Mouse (Mus musculus): Measurements from ENCODE around the gene Vwa5a. TPM values are rescaled to one million over a fixed set of nuclear protein-coding genes. Genes with fewer than 3 reads are reported as not detected.

Vwa5a gene
- polyA plus RNA-seq (2015; fragmentation: Nextera tagmentation; extraction: Ambion mirVana), result 30.3 and 34.9 TPM in 2 replicates

DNA sequence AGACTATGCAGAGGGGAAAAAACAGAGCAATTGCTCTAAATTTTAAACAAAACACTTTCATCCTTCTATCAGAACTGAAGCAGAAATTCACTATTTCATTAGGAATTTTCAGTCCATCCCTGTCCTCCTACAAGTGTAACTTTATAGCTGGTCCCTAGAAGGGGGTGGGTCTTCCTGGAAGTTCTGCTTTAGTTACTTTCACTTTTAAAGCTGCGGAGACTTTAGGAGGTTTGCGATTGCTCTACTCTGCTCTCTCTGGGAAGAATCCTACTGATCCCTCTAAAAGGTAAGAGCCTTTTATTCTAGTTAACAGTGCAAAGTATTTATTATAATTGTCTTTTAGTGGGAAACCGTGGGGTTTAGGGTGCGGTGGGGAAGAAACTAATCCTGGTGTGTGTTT lies at the start of gene Vwa5a:
TSS of gene Vwa5a (plus strand) at position 167 of the 400 bp plus-strand sequence.
- peak within 1 kb of the TSS; percentile 62 for H3K4me2 ChIP-seq (replicated peaks; ENCODE audit: low read depth, low read length)
- under 1% methylated on average over 4 of the region's 4 CpGs for WGBS
- DNase-seq (ENCODE audit: low spot score), result peak; percentile 95
- H3K4me1 ChIP-seq (ENCODE audit: insufficient read depth, low read depth, low read length), result 0 out of 2 replicates have a peak, but pooled peaks cover 7% of the 10 kb centered on the region
- H3K4me3 ChIP-seq (ENCODE audit: low read depth, low read length), result peak within 1 kb of the TSS; percentile 66
- no peaks in the 10 kb centered on the region for H3K9me3 ChIP-seq (ENCODE audit: low read length)
- H3K9ac ChIP-seq (replicated peaks; ENCODE audit: low read depth), result peak within 1 kb of the TSS; percentile 62
- no peaks in the 10 kb centered on the region for H3K27me3 ChIP-seq (replicated peaks; ENCODE audit: insufficient read depth, low read length)
- peak; percentile 90 for ATAC-seq
- 0 out of 2 replicates have a peak, but pooled peaks cover 2% of the 10 kb centered on the region for H3K36me3 ChIP-seq (ENCODE audit: insufficient read depth, low read length)
- TF ChIP-seq CTCF (IDR thresholded peaks at IDR 0.05) (no peak), EP300 (IDR thresholded peaks at IDR 0.05) (peak; percentile 62; the same call in 1 of the 2 replicates)
- H3K27ac ChIP-seq (ENCODE audit: low read length), result peak within 1 kb of the TSS; percentile 91

- TF ChIP-seq EP300 (IDR thresholded peaks at IDR 0.05) (no peak), CTCF (IDR thresholded peaks at IDR 0.05) (no peak)
- Histone ChIP-seq H3K4me1 (ENCODE audit: insufficient read depth, low read depth, low read length) (no peaks in the 10 kb centered on the region), H3K4me2 (replicated peaks; ENCODE audit: low read depth, low read length) (no peak overlapping the region), H3K27me3 (replicated peaks; ENCODE audit: insufficient read depth, low read length) (no peaks in the 10 kb centered on the region), H3K9ac (replicated peaks; ENCODE audit: low read depth) (no peak overlapping the region), H3K9me3 (ENCODE audit: low read length) (no peaks in the 10 kb centered on the region), H3K4me3 (ENCODE audit: low read depth, low read length) (no peak overlapping the region), H3K27ac (ENCODE audit: low read length) (no peak overlapping the region), H3K36me3 (ENCODE audit: insufficient read depth, low read length) (no peaks in the 10 kb centered on the region)
- DNase-seq (ENCODE audit: low spot score), result no peak
- ATAC-seq, result no peak
- WGBS, result 65% methylated on average over 2 of the region's 2 CpGs
Measured at GRCm38 (mm10) chr9:38672887-38673286, 45.2 kb upstream of the Vwa5a start.

DNA sequence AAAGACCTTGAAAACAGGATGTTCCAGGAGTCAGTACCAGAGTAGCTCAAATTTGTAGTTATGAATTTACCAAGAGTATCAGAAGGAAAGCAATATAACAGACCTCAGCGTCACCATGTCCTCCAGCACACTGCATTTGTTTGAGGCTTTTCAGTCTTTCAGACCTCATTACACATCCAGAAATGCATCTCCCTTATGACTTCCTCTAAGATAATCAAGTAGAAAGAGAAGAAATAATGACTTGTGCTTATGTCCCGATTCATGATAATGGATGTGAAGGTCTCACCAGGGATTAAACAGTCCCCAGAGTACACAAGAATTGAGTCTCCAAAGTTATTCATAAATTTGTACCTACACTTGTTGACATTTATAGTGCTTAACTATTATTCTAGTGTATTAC lies 43.6 kb upstream of the Vwa5a start, which contains the start of gene Olfr918:
TSS of gene Olfr918 (minus strand) at position 101 of the 400 bp plus-strand sequence.
- Histone ChIP-seq H3K9ac (replicated peaks; ENCODE audit: low read depth) (no peak within 1 kb of the TSS), H3K27ac (ENCODE audit: low read length) (no peak within 1 kb of the TSS), H3K4me1 (ENCODE audit: insufficient read depth, low read depth, low read length) (no peaks in the 10 kb centered on the region), H3K4me3 (ENCODE audit: low read depth, low read length) (no peak within 1 kb of the TSS), H3K36me3 (ENCODE audit: insufficient read depth, low read length) (no peaks in the 10 kb centered on the region), H3K27me3 (replicated peaks; ENCODE audit: insufficient read depth, low read length) (no peaks in the 10 kb centered on the region), H3K9me3 (ENCODE audit: low read length) (no peaks in the 10 kb centered on the region), H3K4me2 (replicated peaks; ENCODE audit: low read depth, low read length) (no peak within 1 kb of the TSS)
- DNase-seq (ENCODE audit: low spot score) (no peak), ATAC-seq (no peak)
- 73% methylated on average over 2 of the region's 2 CpGs for WGBS
- TF ChIP-seq CTCF (IDR thresholded peaks at IDR 0.05) (no peak), EP300 (IDR thresholded peaks at IDR 0.05) (no peak)

DNA sequence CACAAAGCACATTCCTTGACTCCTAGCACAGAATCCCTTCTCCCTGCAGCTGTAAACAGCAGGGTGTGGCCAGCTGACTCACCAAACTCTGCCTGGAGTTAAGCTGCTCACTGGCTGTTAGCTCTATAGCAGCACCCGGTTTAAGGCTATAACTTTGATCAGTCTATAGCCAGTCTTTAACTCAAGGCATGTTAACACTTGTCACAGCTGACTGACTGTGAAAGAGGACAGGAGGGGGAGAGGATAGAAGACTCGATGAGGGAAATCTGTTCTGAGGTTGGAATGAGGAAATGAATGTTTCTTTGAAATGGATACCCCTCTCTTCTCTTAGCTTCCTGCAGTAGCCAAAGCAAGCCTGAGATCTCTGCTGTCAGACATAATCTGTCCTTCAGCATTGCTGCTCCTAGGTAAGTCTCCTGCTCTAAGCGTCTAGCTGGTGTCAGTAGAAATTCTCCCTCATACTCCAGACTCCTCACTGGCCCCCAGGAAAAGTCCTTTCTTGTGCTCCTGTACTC lies 916 bp downstream of the Vwa5a start:
- no peak; the same call in 1 of the 2 replicates for TF ChIP-seq EP300 (IDR thresholded peaks at IDR 0.05)
- TF ChIP-seq CTCF (IDR thresholded peaks at IDR 0.05), result no peak
- 0 out of 2 replicates have a peak, but pooled peaks cover 7% of the 10 kb centered on the region for H3K4me1 ChIP-seq (ENCODE audit: insufficient read depth, low read depth, low read length)
- H3K9me3 ChIP-seq (ENCODE audit: low read length), result no peaks in the 10 kb centered on the region
- peak overlapping the region; percentile 62 for H3K4me2 ChIP-seq (replicated peaks; ENCODE audit: low read depth, low read length)
- 0 out of 2 replicates have a peak, but pooled peaks cover 5% of the 10 kb centered on the region for H3K36me3 ChIP-seq (ENCODE audit: insufficient read depth, low read length)
- ATAC-seq (peak; percentile 81), DNase-seq (ENCODE audit: low spot score) (peak; percentile 71)
- H3K4me3 ChIP-seq (ENCODE audit: low read depth, low read length), result peak overlapping the region; percentile 66
- peak overlapping the region; percentile 91 for H3K27ac ChIP-seq (ENCODE audit: low read length)
- WGBS, result 2% methylated on average over 3 of the region's 3 CpGs
- H3K9ac ChIP-seq (replicated peaks; ENCODE audit: low read depth), result peak overlapping the region; percentile 62
- H3K27me3 ChIP-seq (replicated peaks; ENCODE audit: insufficient read depth, low read length), result no peaks in the 10 kb centered on the region

DNA sequence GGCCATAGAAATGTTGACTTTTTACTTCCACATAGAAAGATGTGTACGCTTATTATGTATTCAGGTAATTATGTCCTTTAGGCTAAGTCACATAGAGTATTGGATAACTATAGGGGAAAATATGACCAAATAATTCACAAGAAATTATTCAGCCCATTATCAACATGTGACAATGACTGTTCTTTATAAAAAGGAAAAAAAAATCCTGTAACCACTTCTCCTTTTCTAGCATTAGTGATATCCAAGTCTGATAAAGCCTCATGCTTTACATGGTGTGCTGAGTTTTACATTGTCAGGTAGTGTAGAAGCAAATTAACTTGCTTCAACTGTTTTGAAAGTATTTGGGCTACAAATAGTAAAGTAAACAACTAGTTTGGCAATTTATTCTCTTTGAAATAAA lies 6.0 kb downstream of the Vwa5a start:
- Histone ChIP-seq H3K4me2 (replicated peaks; ENCODE audit: low read depth, low read length) (no peak overlapping the region), H3K4me1 (ENCODE audit: insufficient read depth, low read depth, low read length) (0 out of 2 replicates have a peak, but pooled peaks cover 7% of the 10 kb centered on the region)
- 93% methylated on average over 1 of the region's 1 CpGs for WGBS

DNA sequence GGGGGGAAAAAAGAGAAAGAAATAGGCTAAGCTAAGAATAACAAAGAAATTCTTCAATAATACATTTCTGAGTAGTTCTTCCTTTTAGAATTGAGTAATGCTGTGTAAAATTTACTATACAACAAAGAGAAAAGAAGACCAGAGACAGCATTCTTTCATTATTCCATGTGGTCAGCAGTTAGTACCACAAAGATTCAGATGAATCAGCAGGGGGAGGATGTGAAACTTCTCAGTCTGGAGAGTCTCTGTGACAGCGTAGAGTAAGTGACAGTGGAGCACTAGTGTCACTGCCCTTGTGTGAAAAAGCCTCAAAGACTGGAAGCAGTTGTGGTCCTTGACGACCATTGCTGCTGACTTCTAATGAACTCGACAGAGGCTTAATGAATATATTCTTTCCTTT lies 10.2 kb downstream of the Vwa5a start:
- 84% methylated on average over 3 of the region's 3 CpGs for WGBS
- ATAC-seq, result no peak
- Histone ChIP-seq H3K9ac (replicated peaks; ENCODE audit: low read depth) (no peak overlapping the region), H3K36me3 (ENCODE audit: insufficient read depth, low read length) (peaks cover 34% of the 10 kb centered on the region), H3K4me3 (ENCODE audit: low read depth, low read length) (no peak overlapping the region), H3K27ac (ENCODE audit: low read length) (no peak overlapping the region), H3K9me3 (ENCODE audit: low read length) (no peaks in the 10 kb centered on the region), H3K4me1 (ENCODE audit: insufficient read depth, low read depth, low read length) (no peaks in the 10 kb centered on the region), H3K4me2 (replicated peaks; ENCODE audit: low read depth, low read length) (no peak overlapping the region), H3K27me3 (replicated peaks; ENCODE audit: insufficient read depth, low read length) (no peaks in the 10 kb centered on the region)
- no peak for DNase-seq (ENCODE audit: low spot score)
- TF ChIP-seq EP300 (IDR thresholded peaks at IDR 0.05), result no peak
- no peak for TF ChIP-seq CTCF (IDR thresholded peaks at IDR 0.05)

More for the DNA sequence above, 6.0 kb downstream of the Vwa5a start:
- TF ChIP-seq EP300 (IDR thresholded peaks at IDR 0.05) (no peak), CTCF (IDR thresholded peaks at IDR 0.05) (no peak)
- Histone ChIP-seq H3K27me3 (replicated peaks; ENCODE audit: insufficient read depth, low read length) (no peaks in the 10 kb centered on the region), H3K4me3 (ENCODE audit: low read depth, low read length) (no peak overlapping the region), H3K9ac (replicated peaks; ENCODE audit: low read depth) (no peak overlapping the region), H3K9me3 (ENCODE audit: low read length) (no peaks in the 10 kb centered on the region), H3K36me3 (ENCODE audit: insufficient read depth, low read length) (peaks cover 23% of the 10 kb centered on the region), H3K27ac (ENCODE audit: low read length) (no peak overlapping the region)
- ATAC-seq, result no peak
- no peak for DNase-seq (ENCODE audit: low spot score)
